Mouse (Mus musculus): ENCODE data around the gene Mdfic. TPM values are rescaled to one million over a fixed set of nuclear protein-coding genes. Genes with fewer than 3 reads are reported as not detected.
A peak's percentile ranks its signal among the peaks of the same experiment; 100 is the strongest.

The Mdfic gene
- total RNA-seq, 1 experiment from 2014 or later: 33.5 TPM

DNA sequence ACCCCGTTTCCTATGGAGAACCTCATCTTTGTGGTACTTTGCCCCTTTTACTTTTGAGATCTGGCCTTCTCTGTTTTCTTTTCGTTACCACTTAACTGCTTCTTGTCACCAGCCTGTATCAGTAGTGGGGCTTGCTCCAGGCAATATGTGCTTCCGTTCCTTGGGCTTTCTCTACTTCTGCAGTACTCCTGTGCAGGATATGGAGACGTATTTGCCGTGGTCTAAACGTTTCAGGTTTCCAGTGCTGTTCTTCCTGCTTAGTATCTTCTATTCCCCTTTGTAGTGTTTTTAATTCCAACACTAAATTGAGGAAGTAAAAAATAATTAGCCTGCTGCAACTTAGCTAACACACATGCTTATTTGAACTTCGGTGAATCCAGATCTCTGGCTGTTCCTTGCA is 43.6 kb downstream of the Mdfic start:
- ATAC-seq (replicated peaks in 1 of 2; ENCODE audit: insufficient read depth in 1 of 2, low FRiP score in 2 of 2, low TSS enrichment in 1 of 2, low read depth in 1 of 2, poor library complexity in 2 of 2, severe bottlenecking in 2 of 2): peak; percentile 83 to 86

DNA sequence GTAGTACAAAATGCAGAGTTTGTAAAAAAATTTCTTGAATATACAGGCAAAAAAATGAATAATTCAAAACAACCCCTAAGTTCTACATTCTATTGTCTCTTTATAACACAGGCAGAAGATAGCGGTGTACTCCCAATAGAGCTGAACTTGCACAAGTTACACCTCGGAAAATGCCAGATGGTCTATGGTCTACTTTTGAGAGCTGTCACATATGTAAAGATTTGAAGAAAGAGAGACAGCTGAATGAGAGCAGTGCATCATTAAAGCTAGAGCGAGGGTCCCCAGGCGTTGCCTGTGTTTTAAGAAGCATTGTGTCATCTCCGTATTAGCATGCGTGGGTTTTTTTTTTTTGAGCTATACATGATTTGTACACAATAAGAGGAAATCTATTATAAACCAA is 47.0 kb downstream of the Mdfic start:
- ATAC-seq (replicated peaks in 1 of 2; ENCODE audit: insufficient read depth in 1 of 2, low FRiP score in 2 of 2, low TSS enrichment in 1 of 2, low read depth in 1 of 2, poor library complexity in 2 of 2, severe bottlenecking in 2 of 2): no peak

DNA sequence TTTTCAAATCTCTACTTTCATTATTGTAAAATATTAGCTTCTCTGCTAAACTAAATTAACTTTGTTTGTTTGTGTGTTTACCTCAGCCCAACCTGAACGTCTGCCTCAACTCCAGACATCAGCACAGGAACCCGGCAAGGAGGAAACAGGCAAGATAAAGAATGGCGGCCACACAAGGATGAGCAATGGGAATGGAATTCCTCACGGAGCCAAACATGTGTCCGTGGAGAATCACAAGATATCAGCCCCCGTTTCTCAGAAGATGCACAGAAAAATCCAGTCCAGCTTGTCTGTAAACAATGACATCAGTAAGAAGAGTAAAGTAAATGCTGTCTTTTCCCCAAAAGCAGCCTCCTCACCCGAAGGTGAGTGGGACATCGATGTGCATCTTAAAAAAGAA is 49.7 kb downstream of the Mdfic start:
- no peak for ATAC-seq (replicated peaks in 1 of 2; ENCODE audit: insufficient read depth in 1 of 2, low FRiP score in 2 of 2, low TSS enrichment in 1 of 2, low read depth in 1 of 2, poor library complexity in 2 of 2, severe bottlenecking in 2 of 2)

DNA sequence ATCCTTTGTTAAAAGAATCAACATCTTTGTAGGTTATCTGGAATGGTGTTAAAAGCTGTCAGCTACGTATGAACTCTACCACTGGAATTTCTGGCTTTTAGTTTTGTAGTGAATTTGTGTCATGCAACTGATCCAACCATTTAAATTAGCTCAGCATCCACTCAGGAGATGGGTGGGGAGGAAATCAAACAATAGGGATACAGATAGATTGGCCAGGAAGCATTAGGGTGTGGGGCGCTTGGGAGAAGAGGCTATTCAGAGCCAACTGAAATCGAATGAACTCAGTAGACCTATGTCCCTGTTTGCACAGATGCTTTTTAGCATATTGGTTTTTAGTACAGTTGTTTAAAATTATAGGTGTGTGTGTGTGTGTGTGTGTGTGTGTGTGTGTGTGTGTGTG is 56.6 kb downstream of the Mdfic start:
- no peak for ATAC-seq (replicated peaks in 1 of 2; ENCODE audit: insufficient read depth in 1 of 2, low FRiP score in 2 of 2, low TSS enrichment in 1 of 2, low read depth in 1 of 2, poor library complexity in 2 of 2, severe bottlenecking in 2 of 2)

DNA sequence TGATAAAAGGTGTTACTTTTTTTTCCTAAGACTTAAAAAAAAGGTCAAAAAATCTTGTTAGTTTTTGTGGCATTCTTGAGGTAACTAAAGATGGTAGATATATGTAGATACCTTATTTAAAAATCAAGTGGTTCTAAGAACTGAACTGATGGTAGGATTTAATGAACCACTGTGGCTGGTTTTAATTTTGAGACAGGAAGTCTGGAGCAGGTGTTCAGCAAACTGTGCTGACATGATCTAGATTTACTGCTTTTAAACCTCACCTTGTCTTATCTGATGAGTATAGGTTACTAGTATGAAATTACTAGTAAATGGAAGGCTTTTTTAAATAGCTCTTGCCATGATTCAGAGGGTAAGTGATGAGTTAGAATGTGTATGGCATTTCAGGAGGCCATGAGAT is 59.7 kb downstream of the Mdfic start:
- no peak for ATAC-seq (replicated peaks in 1 of 2; ENCODE audit: insufficient read depth in 1 of 2, low FRiP score in 2 of 2, low TSS enrichment in 1 of 2, low read depth in 1 of 2, poor library complexity in 2 of 2, severe bottlenecking in 2 of 2)

DNA sequence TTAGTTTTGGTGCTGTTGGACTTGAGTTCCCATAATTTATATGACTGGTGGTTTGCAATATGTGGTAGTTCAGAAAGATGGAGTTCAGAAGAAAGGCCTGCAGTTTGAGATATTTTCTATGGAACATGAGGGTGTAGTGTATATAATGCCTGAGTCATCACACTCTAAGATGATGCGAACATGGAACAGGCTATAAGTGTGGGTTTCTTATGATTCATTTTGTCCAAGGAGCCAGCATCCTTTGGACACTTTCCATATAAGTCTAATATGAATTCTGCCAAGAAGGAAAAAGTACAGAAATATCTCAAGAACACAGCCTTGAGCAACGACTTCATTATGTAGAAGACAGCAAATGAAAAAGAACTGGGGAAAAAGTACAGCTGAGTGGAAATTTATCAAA is 60.2 kb downstream of the Mdfic start:
- no peak for ATAC-seq (replicated peaks in 1 of 2; ENCODE audit: insufficient read depth in 1 of 2, low FRiP score in 2 of 2, low TSS enrichment in 1 of 2, low read depth in 1 of 2, poor library complexity in 2 of 2, severe bottlenecking in 2 of 2)

DNA sequence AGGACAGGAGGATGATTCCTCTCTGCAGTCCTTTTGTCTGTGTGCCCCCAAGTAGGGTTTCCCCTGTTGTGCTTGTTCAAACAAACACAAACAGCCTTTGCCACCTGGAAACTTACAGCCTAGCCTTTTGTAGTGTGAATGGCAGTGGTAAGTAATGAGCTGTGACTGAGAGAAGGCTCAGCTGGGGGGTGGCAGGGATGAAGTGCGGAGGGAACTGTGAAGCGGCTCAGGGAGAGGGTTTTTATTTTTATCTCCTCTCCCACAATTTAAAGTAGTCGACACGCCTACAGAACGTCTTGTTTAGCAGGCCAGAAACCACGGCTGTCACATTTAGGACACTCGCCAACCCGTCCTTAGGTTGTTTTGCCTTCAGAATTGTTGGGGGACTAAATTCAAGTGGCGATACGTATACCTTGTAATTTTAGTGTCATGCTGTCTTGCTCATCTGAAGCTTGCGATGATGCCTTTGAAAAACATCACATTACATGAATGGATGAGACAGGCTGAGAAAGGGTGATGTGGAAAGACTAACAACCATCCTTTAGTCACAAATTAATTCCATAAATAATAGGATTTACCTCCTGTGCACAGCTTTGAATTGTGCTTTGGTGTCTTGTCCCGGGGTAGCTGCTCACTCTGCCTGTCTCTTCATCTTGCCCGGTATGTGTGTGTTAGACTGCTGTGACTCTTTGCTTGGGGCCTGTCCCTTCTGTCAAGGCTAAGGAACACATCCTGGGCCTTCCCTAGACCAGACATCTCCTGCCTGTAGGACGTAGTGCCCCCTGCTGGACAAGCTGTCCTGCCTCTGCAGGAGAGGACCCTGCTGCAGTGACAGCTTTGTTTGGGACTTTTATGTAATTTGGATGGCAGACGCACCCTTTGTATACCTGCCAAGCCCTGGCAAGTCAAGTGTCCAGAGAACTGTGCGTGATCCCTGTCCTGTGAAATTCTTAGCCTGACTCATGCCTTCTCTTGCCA is 69.4 kb downstream of the Mdfic start:
- peak; percentile 33 to 52; a peak in 2 of 4 replicates for ATAC-seq (replicated peaks in 1 of 2; ENCODE audit: insufficient read depth in 1 of 2, low FRiP score in 2 of 2, low TSS enrichment in 1 of 2, low read depth in 1 of 2, poor library complexity in 2 of 2, severe bottlenecking in 2 of 2)

DNA sequence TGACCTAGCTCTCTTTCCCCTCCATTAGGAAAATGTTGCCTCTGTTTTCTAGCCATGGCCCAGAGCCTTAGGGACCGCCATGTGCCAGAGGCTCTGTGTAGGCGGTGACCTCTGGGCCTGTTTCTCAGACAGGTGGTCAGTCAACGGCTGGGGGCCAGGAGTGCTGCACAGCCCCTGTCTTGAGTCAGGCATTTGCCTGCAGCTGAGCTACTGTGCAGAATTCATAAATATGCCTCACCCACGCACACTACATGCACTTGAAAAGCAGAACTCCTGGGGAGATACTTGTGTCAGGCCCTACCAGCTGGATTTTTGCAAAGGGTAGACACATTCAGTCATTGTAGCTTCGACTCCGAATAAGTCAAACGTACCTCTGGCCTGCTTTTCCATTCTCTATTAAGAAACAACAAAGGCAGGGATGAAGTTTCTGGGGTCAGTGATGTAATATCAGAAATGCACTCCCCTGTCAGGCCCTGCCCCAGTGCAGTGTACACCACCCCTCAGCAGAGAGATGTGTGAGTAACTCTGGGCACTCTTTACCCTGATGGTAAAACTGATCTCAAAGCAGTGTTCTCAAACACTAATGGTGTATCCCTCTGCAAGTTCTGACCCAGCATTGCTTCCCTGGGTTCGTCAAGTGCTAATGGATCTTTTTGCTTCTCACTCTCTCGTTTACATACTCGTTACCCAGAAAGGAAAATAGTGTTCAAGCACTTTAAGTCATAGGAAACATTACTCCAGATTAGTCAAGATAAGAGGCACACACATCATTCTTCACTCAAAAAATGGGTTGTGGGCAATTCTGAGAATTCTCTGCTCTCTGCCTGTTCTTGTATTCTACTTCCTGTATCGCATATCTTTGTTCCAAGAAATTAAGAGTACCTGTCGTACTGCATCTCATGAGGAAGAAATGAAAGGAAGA is 72.5 kb downstream of the Mdfic start:
- peak; percentile 60 to 63 for ATAC-seq (replicated peaks in 1 of 2; ENCODE audit: insufficient read depth in 1 of 2, low FRiP score in 2 of 2, low TSS enrichment in 1 of 2, low read depth in 1 of 2, poor library complexity in 2 of 2, severe bottlenecking in 2 of 2)

- peak; percentile 35 to 46; a peak in 3 of 4 replicates for ATAC-seq (replicated peaks in 1 of 2; ENCODE audit: insufficient read depth in 1 of 2, low FRiP score in 2 of 2, low TSS enrichment in 1 of 2, low read depth in 1 of 2, poor library complexity in 2 of 2, severe bottlenecking in 2 of 2)
Measured at GRCm38 (mm10) chr6:15793602-15794345, 73.3 kb downstream of the Mdfic start.

DNA sequence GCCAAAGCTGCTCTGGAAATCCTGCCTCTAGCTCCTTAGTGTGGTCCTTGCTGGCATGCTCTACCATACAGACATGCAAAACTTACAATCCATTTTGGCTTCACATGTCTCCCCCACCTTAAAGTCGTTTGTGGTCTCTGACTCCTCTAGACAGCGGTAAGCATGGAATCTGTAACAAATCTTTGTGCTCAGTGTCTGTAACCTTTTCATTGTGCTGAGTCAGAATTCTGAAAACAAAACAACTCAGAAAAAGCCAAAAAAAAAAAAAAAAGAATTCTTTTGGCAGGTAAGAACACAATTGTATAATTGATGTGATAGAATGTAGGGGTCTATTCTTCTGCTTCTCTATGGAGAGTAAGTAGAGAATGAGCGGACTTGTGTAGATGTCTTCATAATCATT is 74.3 kb downstream of the Mdfic start:
- no peak for ATAC-seq (replicated peaks in 1 of 2; ENCODE audit: insufficient read depth in 1 of 2, low FRiP score in 2 of 2, low TSS enrichment in 1 of 2, low read depth in 1 of 2, poor library complexity in 2 of 2, severe bottlenecking in 2 of 2)

- no peak for ATAC-seq (replicated peaks in 1 of 2; ENCODE audit: insufficient read depth in 1 of 2, low FRiP score in 2 of 2, low TSS enrichment in 1 of 2, low read depth in 1 of 2, poor library complexity in 2 of 2, severe bottlenecking in 2 of 2)
Measured at GRCm38 (mm10) chr6:15807382-15807781, 86.9 kb downstream of the Mdfic start.

DNA sequence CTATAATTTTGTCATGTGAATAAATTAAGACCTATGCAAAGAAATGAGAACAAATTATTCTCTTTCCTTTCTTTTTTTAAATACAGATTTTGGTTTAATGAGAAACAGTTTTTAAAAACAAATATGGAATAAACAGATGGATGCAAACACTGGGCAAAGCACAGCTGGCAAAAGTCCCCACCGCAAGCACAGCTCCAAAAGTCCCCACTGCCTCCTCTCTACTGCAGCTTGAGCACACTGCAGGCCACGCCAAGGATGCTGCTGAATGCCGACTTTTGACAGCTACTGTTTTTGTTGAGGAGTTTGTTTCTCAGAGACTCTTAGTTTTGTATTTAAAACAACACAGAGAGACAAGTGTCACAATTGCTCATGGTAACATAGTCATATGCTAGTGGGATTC is 104.8 kb downstream of the Mdfic start:
- ATAC-seq (replicated peaks in 1 of 2; ENCODE audit: insufficient read depth in 1 of 2, low FRiP score in 2 of 2, low TSS enrichment in 1 of 2, low read depth in 1 of 2, poor library complexity in 2 of 2, severe bottlenecking in 2 of 2): no peak

- no peak for ATAC-seq (replicated peaks in 1 of 2; ENCODE audit: insufficient read depth in 1 of 2, low FRiP score in 2 of 2, low TSS enrichment in 1 of 2, low read depth in 1 of 2, poor library complexity in 2 of 2, severe bottlenecking in 2 of 2)
Measured at GRCm38 (mm10) chr6:15829812-15830211, 109.4 kb downstream of the Mdfic start.

- no peak for ATAC-seq (replicated peaks in 1 of 2; ENCODE audit: insufficient read depth in 1 of 2, low FRiP score in 2 of 2, low TSS enrichment in 1 of 2, low read depth in 1 of 2, poor library complexity in 2 of 2, severe bottlenecking in 2 of 2)
Measured at GRCm38 (mm10) chr6:15830651-15831050, 110.2 kb downstream of the Mdfic start.

DNA sequence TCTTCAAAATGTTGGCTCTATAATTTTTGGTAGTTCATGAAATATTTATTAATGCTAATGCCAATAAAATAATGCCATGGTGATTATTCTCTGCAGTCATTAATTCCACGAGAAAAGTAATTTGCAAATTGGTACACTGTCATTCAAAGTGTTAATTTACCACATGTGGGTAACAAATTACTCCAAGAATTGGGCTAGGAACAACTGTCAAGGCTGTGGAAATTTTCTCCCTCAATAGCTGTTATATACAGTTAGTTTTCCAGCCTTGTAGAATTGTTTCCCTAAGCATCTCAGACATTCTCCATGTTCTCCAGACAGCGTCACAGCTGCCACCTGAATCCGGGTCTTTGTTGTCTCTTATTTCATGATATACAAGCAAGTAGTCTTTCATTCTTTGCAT is 117.2 kb downstream of the Mdfic start:
- ATAC-seq (replicated peaks in 1 of 2; ENCODE audit: insufficient read depth in 1 of 2, low FRiP score in 2 of 2, low TSS enrichment in 1 of 2, low read depth in 1 of 2, poor library complexity in 2 of 2, severe bottlenecking in 2 of 2): no peak

DNA sequence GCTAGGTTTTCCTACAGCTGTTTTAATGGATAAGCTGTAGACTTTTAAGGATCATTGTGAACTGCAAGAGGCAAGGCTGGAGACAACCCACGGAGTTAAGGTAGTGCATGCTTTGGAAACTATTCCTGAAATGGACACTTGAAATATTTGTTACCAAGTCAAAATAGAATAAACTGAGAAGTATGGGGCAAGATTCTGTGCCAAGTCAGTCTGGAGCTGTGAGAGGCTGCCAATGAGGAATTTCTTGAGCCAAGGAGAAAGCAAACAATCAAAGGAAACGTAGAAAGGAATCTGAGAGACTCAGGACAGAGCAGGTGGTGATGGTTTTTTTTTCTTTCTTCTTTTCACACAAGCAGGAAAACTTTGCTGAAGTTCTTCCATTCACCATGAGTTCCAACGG is 119.4 kb downstream of the Mdfic start:
- ATAC-seq (replicated peaks in 1 of 2; ENCODE audit: insufficient read depth in 1 of 2, low FRiP score in 2 of 2, low TSS enrichment in 1 of 2, low read depth in 1 of 2, poor library complexity in 2 of 2, severe bottlenecking in 2 of 2): no peak

- no peak for ATAC-seq (replicated peaks in 1 of 2; ENCODE audit: insufficient read depth in 1 of 2, low FRiP score in 2 of 2, low TSS enrichment in 1 of 2, low read depth in 1 of 2, poor library complexity in 2 of 2, severe bottlenecking in 2 of 2)
Measured at GRCm38 (mm10) chr6:15840429-15840828, 120.0 kb downstream of the Mdfic start.

Data from hematopoietic stem cell, adult 5-6 weeks (primary cell).